Mouse (Mus musculus): ENCODE results near the gene Nfia.

Gene Nfia

GRCm38 (mm10) chr4:98082512-98082911, 310.0 kb downstream of the Nfia start:
- no peak for DNase-seq

- no peak for DNase-seq
These were observed 312.5 kb downstream of the Nfia start for GRCm38 (mm10) chr4:98085060-98085459.

GRCm38 (mm10) chr4:98086976-98087375, 314.4 kb downstream of the Nfia start:
- peak; percentile 49 to 54 for DNase-seq

- DNase-seq: no peak
These were observed 317.5 kb downstream of the Nfia start for GRCm38 (mm10) chr4:98089985-98090384.

- no peak for DNase-seq
These were observed 318.1 kb downstream of the Nfia start for GRCm38 (mm10) chr4:98090586-98090985.

- peak; percentile 71 to 82 for DNase-seq
These were observed 318.9 kb downstream of the Nfia start for GRCm38 (mm10) chr4:98091368-98091827.

GRCm38 (mm10) chr4:98091901-98092472, 319.5 kb downstream of the Nfia start:
- DNase-seq: no peak

GRCm38 (mm10) chr4:98094112-98094805, 321.7 kb downstream of the Nfia start:
- no peak for DNase-seq

GRCm38 (mm10) chr4:98095060-98095459, 322.5 kb downstream of the Nfia start:
- no peak for DNase-seq

- no peak for DNase-seq
These were observed 324.6 kb downstream of the Nfia start for GRCm38 (mm10) chr4:98097013-98097566.

GRCm38 (mm10) chr4:98098663-98099062, 326.1 kb downstream of the Nfia start:
- DNase-seq: no peak

GRCm38 (mm10) chr4:98099433-98099832, 326.9 kb downstream of the Nfia start:
- no peak for DNase-seq

GRCm38 (mm10) chr4:98101153-98102096, 328.9 kb downstream of the Nfia start:
- DNase-seq: peak; percentile 42 to 45

- peak; percentile 37 to 40 for DNase-seq
These were observed 330.2 kb downstream of the Nfia start for GRCm38 (mm10) chr4:98102625-98103336.

GRCm38 (mm10) chr4:98103337-98103666, 330.8 kb downstream of the Nfia start:
- DNase-seq: no peak

GRCm38 (mm10) chr4:98104161-98104560, 331.6 kb downstream of the Nfia start:
- DNase-seq: peak; percentile 32 to 56

GRCm38 (mm10) chr4:98104911-98105702, 332.6 kb downstream of the Nfia start:
- no peak for DNase-seq

GRCm38 (mm10) chr4:98105971-98106370, 333.4 kb downstream of the Nfia start:
- DNase-seq: peak; percentile 73 to 82

- no peak for DNase-seq
These were observed 334.0 kb downstream of the Nfia start for GRCm38 (mm10) chr4:98106445-98107092.

- DNase-seq: no peak
These were observed 334.5 kb downstream of the Nfia start for GRCm38 (mm10) chr4:98107093-98107453.
